Mouse (Mus musculus) liver, postnatal 0 days (tissue): ENCODE measurements around the gene Pmvk. TPM values are rescaled to one million over a fixed set of nuclear protein-coding genes. Genes with fewer than 3 reads are reported as not detected.
"Not testable (repeated sequence)": the region's sequence is repeated elsewhere in the genome, so short reads cannot be mapped to it uniquely, and the experiment has no call there.

Source experiments
- ATAC-seq: fragments of 200-750 bp; cut with Nextera tagmentation; 2 replicates; pipeline ENCODE4 v1.8.0; 2017; ENCODE audit warnings: mild to moderate bottlenecking, moderate library complexity
- DNase-seq: peaks from one replicate; pipeline ENCODE4 v3.0.0-alpha.2; 2016
- H3K27ac ChIP-seq: fragments of 300-500 bp; sonication (generic); 2 replicates; pipeline ENCODE4 v1.5.1; 2014; ENCODE audit warnings: antibody characterized with exemption, moderate library complexity, mild to moderate bottlenecking, low read depth
- H3K27me3 ChIP-seq: fragments of 300-500 bp; sonication (generic); 2 replicates; pipeline ENCODE4 v1.6.1; 2014; ENCODE audit warnings: low read length, control low read depth, mixed read lengths; ENCODE audit not compliant: insufficient read depth
- H3K36me3 ChIP-seq: fragments of 300-500 bp; sonication (generic); replicated peaks from 2 replicates; pipeline ENCODE4 v1.6.1; 2014; ENCODE audit warnings: mild to moderate bottlenecking, control low read depth, low read length, moderate library complexity, mixed read lengths; ENCODE audit not compliant: insufficient read depth
- H3K4me1 ChIP-seq: fragments of 300-500 bp; sonication (generic); 2 replicates; pipeline ENCODE4 v1.6.1; 2014; ENCODE audit warnings: antibody characterized with exemption, mild to moderate bottlenecking, control low read depth; ENCODE audit not compliant: insufficient read depth
- H3K4me2 ChIP-seq: fragments of 300-500 bp; sonication (generic); 2 replicates; pipeline ENCODE4 v1.6.1; 2014; ENCODE audit warnings: low read depth, mild to moderate bottlenecking, low read length, moderate library complexity, mixed read lengths
- H3K4me3 ChIP-seq: fragments of 300-500 bp; sonication (generic); 2 replicates; pipeline ENCODE4 v1.5.1; 2014; ENCODE audit warnings: low read depth, low read length
- H3K9ac ChIP-seq: fragments of 300-500 bp; sonication (generic); replicated peaks from 2 replicates; pipeline ENCODE4 v1.6.1; 2014; ENCODE audit warnings: mild to moderate bottlenecking, moderate library complexity
- H3K9me3 ChIP-seq: fragments of 300-500 bp; sonication (generic); 2 replicates; pipeline ENCODE4 v1.6.1; 2016; ENCODE audit warnings: mild to moderate bottlenecking, control low read depth, low read length, mixed read lengths
- CTCF ChIP-seq: sonication (generic); IDR thresholded peaks from 2 replicates; pipeline ENCODE4 v1.5.1; 2016; ENCODE audit warnings: antibody characterized with exemption, low read depth
- EP300 ChIP-seq: IDR thresholded peaks from 2 replicates; pipeline ENCODE4 v1.6.1; 2016; ENCODE audit warnings: antibody characterized with exemption, low read depth, mild to moderate bottlenecking
- WGBS: fragments of 180-500 bp; shearing (Covaris S2); extraction: QIAGEN DNeasy Blood & Tissue Kit; methylation state at CpG from one replicate; pipeline ENCODE4 v1.1.7; 2014; ENCODE audit not compliant: insufficient replicate concordance; 5-methylcytosine and 5-hydroxymethylcytosine counted together
- polyA plus RNA-seq: library from polyadenylated mRNA; unstranded; fragments of >200 nt; fragmentation: Nextera tagmentation; extraction: Ambion mirVana; gene quantifications from 2 replicates; pipeline ENCODE4 v1.2.1, GENCODE M21; 2015

The Pmvk gene
- polyA plus RNA-seq, 1 experiment from 2014 or later: 13.8 TPM

GRCm38 (mm10) chr3:89424416-89425140, 29.8 kb upstream of the Pmvk start:
- TF ChIP-seq CTCF (no peak), EP300 (no peak)
- Histone ChIP-seq H3K9ac (no peak overlapping the region), H3K4me2 (peak overlapping the region; percentile 13; the same call in 1 of the 2 replicates), H3K4me1 (peaks cover 49% of the 10 kb centered on the region), H3K9me3 (no peaks in the 10 kb centered on the region), H3K27ac (no peak overlapping the region; the same call in 1 of the 2 replicates), H3K27me3 (no peaks in the 10 kb centered on the region), H3K4me3 (no peak overlapping the region), H3K36me3 (peaks cover 37% of the 10 kb centered on the region)
- no peak for DNase-seq
- no peak for ATAC-seq
- 80% methylated on average over 5 of the region's 5 CpGs for WGBS

GRCm38 (mm10) chr3:89425141-89425525, 29.2 kb upstream of the Pmvk start:
- ATAC-seq (no peak), DNase-seq (no peak)
- TF ChIP-seq EP300 (no peak), CTCF (no peak)
- Histone ChIP-seq H3K4me2 (no peak overlapping the region), H3K4me3 (no peak overlapping the region), H3K9ac (no peak overlapping the region), H3K36me3 (peaks cover 37% of the 10 kb centered on the region), H3K27me3 (no peaks in the 10 kb centered on the region), H3K9me3 (no peaks in the 10 kb centered on the region), H3K27ac (no peak overlapping the region), H3K4me1 (peaks cover 48% of the 10 kb centered on the region)
- 72% methylated on average over 5 of the region's 5 CpGs for WGBS

GRCm38 (mm10) chr3:89425876-89426275, 28.5 kb upstream of the Pmvk start:
- ATAC-seq (no peak), DNase-seq (no peak)
- Histone ChIP-seq H3K9ac (no peak overlapping the region), H3K4me1 (peaks cover 42% of the 10 kb centered on the region), H3K27me3 (no peaks in the 10 kb centered on the region), H3K4me3 (no peak overlapping the region), H3K27ac (no peak overlapping the region), H3K36me3 (peaks cover 37% of the 10 kb centered on the region), H3K9me3 (no peaks in the 10 kb centered on the region), H3K4me2 (peak overlapping the region; percentile 34)
- TF ChIP-seq CTCF (no peak), EP300 (peak; percentile 83)
- WGBS: 59% methylated on average over 4 of the region's 4 CpGs

- Histone ChIP-seq H3K4me1 (peaks cover 24% of the 10 kb centered on the region), H3K36me3 (peaks cover 44% of the 10 kb centered on the region)
- not testable (repeated sequence) for H3K4me2 ChIP-seq, H3K27me3 ChIP-seq, DNase-seq, H3K27ac ChIP-seq, H3K9ac ChIP-seq, H3K4me3 ChIP-seq, ATAC-seq, H3K9me3 ChIP-seq
- 91% methylated on average over 7 of the region's 7 CpGs for WGBS
Observed at GRCm38 (mm10) chr3:89429021-89429420, 25.3 kb upstream of the Pmvk start.

- H3K9me3 ChIP-seq: no peaks in the 10 kb centered on the region
- H3K9ac ChIP-seq: peak within 1 kb of the TSS; percentile 93
- DNase-seq (peak; percentile 94), ATAC-seq (peak; percentile 98)
- H3K4me3 ChIP-seq: peak within 1 kb of the TSS; percentile 94
- TF ChIP-seq EP300 (no peak), CTCF (no peak)
- WGBS: 3% methylated on average over 63 of the region's 68 CpGs
- H3K36me3 ChIP-seq: peaks cover 35% of the 10 kb centered on the region
- H3K27me3 ChIP-seq: no peaks in the 10 kb centered on the region
- H3K4me2 ChIP-seq: peak within 1 kb of the TSS; percentile 99
- H3K27ac ChIP-seq: peak within 1 kb of the TSS; percentile 83
- peaks cover 11% of the 10 kb centered on the region for H3K4me1 ChIP-seq
Observed at GRCm38 (mm10) chr3:89430171-89431159, 23.9 kb upstream of the Pmvk start, which contains the start of gene Pygo2. TSS of gene Pygo2 (plus strand) at chr3:89430214.

- DNase-seq (no peak), ATAC-seq (no peak)
- Histone ChIP-seq H3K4me1 (peaks cover 23% of the 10 kb centered on the region), H3K27ac (no peak overlapping the region), H3K27me3 (no peaks in the 10 kb centered on the region), H3K9ac (no peak overlapping the region), H3K36me3 (peaks cover 18% of the 10 kb centered on the region), H3K4me3 (no peak overlapping the region), H3K4me2 (no peak overlapping the region), H3K9me3 (no peaks in the 10 kb centered on the region)
- WGBS: 86% methylated on average over 8 of the region's 8 CpGs
- TF ChIP-seq CTCF (no peak), EP300 (no peak)
Observed at GRCm38 (mm10) chr3:89432606-89433005, 21.7 kb upstream of the Pmvk start.
